Mouse (Mus musculus): ENCODE results near the gene Aldh16a1. TPM values are rescaled to one million over a fixed set of nuclear protein-coding genes. Genes with fewer than 3 reads are reported as not detected.

The Aldh16a1 gene
- polyA plus RNA-seq, 1 experiment from 2014 or later = 26.4 TPM

- H3K27me3 ChIP-seq = no peaks in the 10 kb centered on the region
- peak; percentile 81 for ATAC-seq (replicated peaks; ENCODE audit: insufficient number of reproducible peaks, insufficient read depth, low FRiP score, low read depth)
- H3K9ac ChIP-seq = peak within 1 kb of the TSS; percentile 94
- peaks cover 68% of the 10 kb centered on the region for H3K36me3 ChIP-seq
- H3K9me3 ChIP-seq (replicated peaks) = no peaks in the 10 kb centered on the region
- H3K4me1 ChIP-seq (replicated peaks) = peaks cover 53% of the 10 kb centered on the region
- peak within 1 kb of the TSS; percentile 90 for H3K27ac ChIP-seq
- under 1% methylated on average over 59 of the region's 59 CpGs for WGBS
- peak within 1 kb of the TSS; percentile 85 for H3K4me3 ChIP-seq
- peak within 1 kb of the TSS; percentile 75 for H3K4me2 ChIP-seq
Measured at GRCm38 (mm10) chr7:45124224-45125143, 29.9 kb downstream of the Aldh16a1 start, which contains the start of gene Rps11. TSS of gene Rps11 (minus strand) at chr7:45124439.

GRCm38 (mm10) chr7:45123186-45123570 lies 31.2 kb downstream of the Aldh16a1 start:
- Histone ChIP-seq H3K27me3 (no peaks in the 10 kb centered on the region), H3K4me3 (peak overlapping the region; percentile 85), H3K4me2 (peak overlapping the region; percentile 75), H3K27ac (peak overlapping the region; percentile 82), H3K9ac (peak overlapping the region; percentile 94), H3K4me1 (replicated peaks) (peaks cover 50% of the 10 kb centered on the region), H3K9me3 (replicated peaks) (no peaks in the 10 kb centered on the region), H3K36me3 (peaks cover 74% of the 10 kb centered on the region)
- ATAC-seq (replicated peaks; ENCODE audit: insufficient number of reproducible peaks, insufficient read depth, low FRiP score, low read depth) = no peak
- WGBS = 16% methylated on average over 12 of the region's 12 CpGs

- H3K4me3 ChIP-seq = peak overlapping the region; percentile 85
- H3K4me2 ChIP-seq = peak overlapping the region; percentile 75
- peaks cover 74% of the 10 kb centered on the region for H3K36me3 ChIP-seq
- H3K9ac ChIP-seq = peak overlapping the region; percentile 94
- H3K9me3 ChIP-seq (replicated peaks) = no peaks in the 10 kb centered on the region
- H3K4me1 ChIP-seq (replicated peaks) = peaks cover 50% of the 10 kb centered on the region
- WGBS = 79% methylated on average over 15 of the region's 15 CpGs
- ATAC-seq (replicated peaks; ENCODE audit: insufficient number of reproducible peaks, insufficient read depth, low FRiP score, low read depth) = no peak
- H3K27ac ChIP-seq = peak overlapping the region; percentile 82; the same call in 1 of the 2 replicates
- no peaks in the 10 kb centered on the region for H3K27me3 ChIP-seq
Measured at GRCm38 (mm10) chr7:45122561-45123185, 31.7 kb downstream of the Aldh16a1 start.

- no peak for ATAC-seq (replicated peaks; ENCODE audit: insufficient number of reproducible peaks, insufficient read depth, low FRiP score, low read depth)
- H3K27me3 ChIP-seq = no peaks in the 10 kb centered on the region
- peak overlapping the region; percentile 37 for H3K4me2 ChIP-seq
- H3K36me3 ChIP-seq = peaks cover 68% of the 10 kb centered on the region
- no peaks in the 10 kb centered on the region for H3K9me3 ChIP-seq (replicated peaks)
- peaks cover 44% of the 10 kb centered on the region for H3K4me1 ChIP-seq (replicated peaks)
- peak overlapping the region; percentile 40 for H3K27ac ChIP-seq
- peak overlapping the region; percentile 12; the same call in 1 of the 2 replicates for H3K4me3 ChIP-seq
- peak overlapping the region; percentile 36; the same call in 1 of the 2 replicates for H3K9ac ChIP-seq
Measured at GRCm38 (mm10) chr7:45121966-45122365, 32.4 kb downstream of the Aldh16a1 start.

- H3K4me1 ChIP-seq (replicated peaks) = peaks cover 39% of the 10 kb centered on the region
- no peak overlapping the region; the same call in 1 of the 2 replicates for H3K9ac ChIP-seq
- peak overlapping the region; percentile 40 for H3K27ac ChIP-seq
- peak overlapping the region; percentile 12; the same call in 1 of the 2 replicates for H3K4me3 ChIP-seq
- peaks cover 62% of the 10 kb centered on the region for H3K36me3 ChIP-seq
- ATAC-seq (replicated peaks; ENCODE audit: insufficient number of reproducible peaks, insufficient read depth, low FRiP score, low read depth) = no peak
- no peaks in the 10 kb centered on the region for H3K27me3 ChIP-seq
- H3K4me2 ChIP-seq = peak overlapping the region; percentile 37
- H3K9me3 ChIP-seq (replicated peaks) = no peaks in the 10 kb centered on the region
- WGBS = 45% methylated on average over 8 of the region's 8 CpGs
Measured at GRCm38 (mm10) chr7:45121404-45121803, 33.0 kb downstream of the Aldh16a1 start.

- Histone ChIP-seq H3K4me3 (no peak overlapping the region), H3K9ac (no peak overlapping the region), H3K36me3 (peaks cover 48% of the 10 kb centered on the region), H3K9me3 (replicated peaks) (no peaks in the 10 kb centered on the region), H3K4me1 (replicated peaks) (peaks cover 28% of the 10 kb centered on the region), H3K27ac (no peak overlapping the region), H3K27me3 (no peaks in the 10 kb centered on the region), H3K4me2 (no peak overlapping the region)
- ATAC-seq (replicated peaks; ENCODE audit: insufficient number of reproducible peaks, insufficient read depth, low FRiP score, low read depth) = no peak
- WGBS = 75% methylated on average over 5 of the region's 5 CpGs
Measured at GRCm38 (mm10) chr7:45119780-45120709, 34.3 kb downstream of the Aldh16a1 start.

- WGBS = 85% methylated on average over 6 of the region's 6 CpGs
- H3K36me3 ChIP-seq = peaks cover 43% of the 10 kb centered on the region
Measured at GRCm38 (mm10) chr7:45118336-45118735, 36.0 kb downstream of the Aldh16a1 start.

GRCm38 (mm10) chr7:45117566-45117965 lies 36.8 kb downstream of the Aldh16a1 start:
- Histone ChIP-seq H3K9me3 (replicated peaks) (no peaks in the 10 kb centered on the region), H3K4me1 (replicated peaks) (peaks cover 21% of the 10 kb centered on the region), H3K36me3 (peaks cover 37% of the 10 kb centered on the region), H3K27ac (no peak overlapping the region), H3K4me3 (no peak overlapping the region), H3K27me3 (no peaks in the 10 kb centered on the region), H3K4me2 (no peak overlapping the region), H3K9ac (no peak overlapping the region)
- no peak for ATAC-seq (replicated peaks; ENCODE audit: insufficient number of reproducible peaks, insufficient read depth, low FRiP score, low read depth)
- 79% methylated on average over 8 of the region's 8 CpGs for WGBS

More at GRCm38 (mm10) chr7:45118336-45118735, 36.0 kb downstream of the Aldh16a1 start:
- Histone ChIP-seq H3K4me3 (no peak overlapping the region), H3K9me3 (replicated peaks) (no peaks in the 10 kb centered on the region), H3K4me1 (replicated peaks) (peaks cover 26% of the 10 kb centered on the region), H3K4me2 (no peak overlapping the region), H3K27me3 (no peaks in the 10 kb centered on the region), H3K9ac (no peak overlapping the region), H3K27ac (no peak overlapping the region)
- no peak for ATAC-seq (replicated peaks; ENCODE audit: insufficient number of reproducible peaks, insufficient read depth, low FRiP score, low read depth)

GRCm38 (mm10) chr7:45113476-45113875 lies 40.9 kb downstream of the Aldh16a1 start:
- WGBS = 22% methylated on average over 2 of the region's 2 CpGs
- Histone ChIP-seq H3K36me3 (no peaks in the 10 kb centered on the region), H3K9ac (no peak overlapping the region)

GRCm38 (mm10) chr7:45112529-45112928 lies 41.9 kb downstream of the Aldh16a1 start:
- WGBS = 46% methylated on average over 3 of the region's 3 CpGs
- ATAC-seq (replicated peaks; ENCODE audit: insufficient number of reproducible peaks, insufficient read depth, low FRiP score, low read depth) = no peak
- Histone ChIP-seq H3K27ac (no peak overlapping the region), H3K9me3 (replicated peaks) (no peaks in the 10 kb centered on the region), H3K4me3 (no peak overlapping the region), H3K27me3 (no peaks in the 10 kb centered on the region), H3K9ac (no peak overlapping the region), H3K4me1 (replicated peaks) (peaks cover 8% of the 10 kb centered on the region), H3K36me3 (no peaks in the 10 kb centered on the region), H3K4me2 (no peak overlapping the region)

More at GRCm38 (mm10) chr7:45113476-45113875, 40.9 kb downstream of the Aldh16a1 start:
- H3K27ac ChIP-seq = no peak overlapping the region
- peaks cover 8% of the 10 kb centered on the region for H3K4me1 ChIP-seq (replicated peaks)
- H3K9me3 ChIP-seq (replicated peaks) = no peaks in the 10 kb centered on the region
- H3K27me3 ChIP-seq = no peaks in the 10 kb centered on the region
- ATAC-seq (replicated peaks; ENCODE audit: insufficient number of reproducible peaks, insufficient read depth, low FRiP score, low read depth) = no peak
- H3K4me3 ChIP-seq = no peak overlapping the region
- no peak overlapping the region for H3K4me2 ChIP-seq

All from heart, embryonic 15.5 days (tissue).